Mouse (Mus musculus): ENCODE results near the gene Pld2.
"Not testable (repeated sequence)": the region's sequence is repeated elsewhere in the genome, so short reads cannot be mapped to it uniquely, and the experiment has no call there.

Pld2 gene

GRCm38 (mm10) chr11:70526211-70526610 lies 13.7 kb upstream of the Pld2 start:
- no peak for DNase-seq

DNA sequence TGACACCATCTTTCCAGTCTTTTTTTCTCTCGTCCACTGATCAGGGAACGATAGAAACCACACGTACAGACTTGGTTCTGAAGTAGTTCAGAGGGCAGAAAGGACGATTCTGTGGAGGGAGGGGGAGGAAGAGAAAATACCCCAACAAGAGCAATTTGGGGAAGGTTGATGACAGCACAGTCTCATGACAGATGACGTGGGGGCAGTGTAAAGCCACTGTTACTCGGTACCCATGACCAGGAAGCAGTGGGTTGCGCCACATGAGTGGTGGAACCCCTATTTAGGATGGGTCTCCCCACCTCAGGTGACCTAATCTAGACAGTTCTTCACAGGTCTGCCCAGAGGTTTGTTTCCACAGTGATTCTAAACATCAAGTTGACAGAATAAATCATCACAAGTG lies 11.3 kb upstream of the Pld2 start:
- DNase-seq, result no peak

DNA sequence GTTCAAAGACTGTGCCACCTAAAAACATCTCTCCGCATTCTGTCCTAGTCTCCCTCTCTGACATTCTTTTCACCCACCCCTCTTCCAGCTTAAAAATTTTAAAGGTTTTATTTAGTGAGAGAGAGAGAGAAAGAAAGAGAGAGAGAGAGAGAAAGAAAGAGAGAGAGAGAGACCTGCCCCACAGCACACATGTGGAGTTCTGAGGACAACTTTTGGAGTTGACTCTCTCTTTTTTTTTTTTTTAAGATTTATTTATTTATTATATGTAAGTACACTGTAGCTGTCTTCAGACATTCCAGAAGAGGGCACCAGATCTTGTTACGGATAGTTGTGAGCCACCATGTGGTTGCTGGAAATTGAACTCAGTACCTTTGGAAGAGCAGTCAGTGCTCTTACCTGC lies 8.8 kb upstream of the Pld2 start:
- DNase-seq, result not testable (repeated sequence)

DNA sequence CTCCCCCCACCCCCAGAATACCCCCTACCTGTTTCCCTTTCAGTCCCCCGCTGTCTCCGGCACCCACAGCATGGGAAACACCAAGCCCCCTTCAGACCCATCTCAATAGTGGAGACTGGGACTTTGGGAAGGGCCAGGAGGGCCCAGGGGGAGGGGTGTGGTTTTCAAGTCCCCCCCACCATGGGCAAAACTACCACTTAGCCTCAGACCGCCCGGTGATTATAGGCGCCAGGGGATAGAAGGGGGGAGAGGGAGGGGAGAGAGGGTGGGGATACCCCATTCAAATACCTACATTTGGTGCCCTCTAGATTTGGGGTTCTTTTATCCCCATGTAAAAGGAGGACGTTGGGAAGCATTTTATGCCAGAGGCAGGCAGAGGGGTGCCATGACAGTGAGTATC lies 7.0 kb upstream of the Pld2 start, which contains the start of gene Gm40193:
TSS of gene Gm40193 (minus strand) at position 101 of the 400 bp plus-strand sequence.
- DNase-seq, result no peak

- no peak for DNase-seq
These were observed 441 bp upstream of the Pld2 start for GRCm38 (mm10) chr11:70539423-70539822.

- no peak for DNase-seq
These were observed 1.1 kb downstream of the Pld2 start for GRCm38 (mm10) chr11:70540928-70541327.

- no peak for DNase-seq
These were observed 1.6 kb downstream of the Pld2 start for GRCm38 (mm10) chr11:70541415-70541814.

DNA sequence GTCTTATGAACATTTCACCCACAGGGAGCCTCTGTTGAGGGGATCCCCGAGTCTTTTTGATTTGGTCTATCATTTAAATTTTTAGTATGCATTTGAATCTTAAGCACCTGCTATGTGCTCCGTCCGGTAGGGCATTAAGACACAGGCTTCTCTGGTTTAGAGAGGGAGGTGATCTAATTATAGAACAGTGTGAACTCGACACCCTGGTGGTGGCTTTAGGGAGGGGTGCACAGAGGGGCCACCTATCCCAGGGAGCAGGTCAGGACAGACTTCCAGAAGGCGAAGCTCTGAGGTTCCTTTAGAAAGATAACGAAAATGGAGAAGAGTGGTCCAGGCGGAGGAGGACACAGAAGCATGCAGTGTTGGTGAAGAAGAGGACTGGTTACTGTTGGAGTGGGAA lies 4.6 kb downstream of the Pld2 start:
- DNase-seq, result no peak

- DNase-seq, result no peak
These were observed 11.7 kb downstream of the Pld2 start for GRCm38 (mm10) chr11:70551526-70551925.

DNA sequence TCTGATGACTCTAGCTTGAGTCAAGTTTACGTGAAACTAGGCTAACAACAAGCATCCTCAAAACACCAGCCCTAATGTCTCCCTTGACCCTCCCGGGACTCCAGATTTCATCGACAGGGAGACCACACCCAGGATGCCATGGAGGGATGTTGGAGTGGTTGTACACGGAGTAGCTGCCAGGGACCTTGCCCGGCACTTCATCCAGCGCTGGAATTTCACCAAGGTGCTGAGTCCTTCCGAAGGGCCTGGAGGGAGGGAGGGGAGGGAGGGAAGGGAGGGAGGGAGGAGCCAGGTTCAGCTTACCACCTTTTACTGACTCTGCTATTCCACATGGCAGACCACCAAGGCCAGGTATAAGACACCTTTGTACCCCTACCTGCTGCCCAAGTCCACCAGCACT lies 14.1 kb downstream of the Pld2 start:
- DNase-seq, result no peak

DNA sequence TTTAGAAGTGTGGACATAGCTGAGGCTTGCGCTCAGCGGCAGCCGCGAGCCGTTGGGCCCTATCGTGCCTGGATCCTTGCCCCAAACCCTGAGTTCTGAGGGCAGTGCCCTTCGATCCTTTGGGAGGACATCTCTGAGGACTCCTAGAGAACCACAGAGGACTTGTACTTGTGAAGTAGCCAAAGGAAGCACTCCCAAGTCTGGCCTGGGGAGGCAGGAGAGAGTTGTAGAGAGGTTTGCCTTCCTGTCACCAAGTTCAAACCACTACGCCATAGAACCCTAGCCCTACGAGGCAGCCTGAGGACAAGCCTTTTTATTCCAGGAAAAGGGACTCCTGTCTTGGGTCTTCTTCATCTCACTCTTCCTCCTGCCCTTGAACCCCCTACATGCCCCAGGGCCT lies 17.7 kb downstream of the Pld2 start:
- DNase-seq, result no peak

- no peak for DNase-seq
These were observed 22.0 kb downstream of the Pld2 start for GRCm38 (mm10) chr11:70561937-70562286.

DNA sequence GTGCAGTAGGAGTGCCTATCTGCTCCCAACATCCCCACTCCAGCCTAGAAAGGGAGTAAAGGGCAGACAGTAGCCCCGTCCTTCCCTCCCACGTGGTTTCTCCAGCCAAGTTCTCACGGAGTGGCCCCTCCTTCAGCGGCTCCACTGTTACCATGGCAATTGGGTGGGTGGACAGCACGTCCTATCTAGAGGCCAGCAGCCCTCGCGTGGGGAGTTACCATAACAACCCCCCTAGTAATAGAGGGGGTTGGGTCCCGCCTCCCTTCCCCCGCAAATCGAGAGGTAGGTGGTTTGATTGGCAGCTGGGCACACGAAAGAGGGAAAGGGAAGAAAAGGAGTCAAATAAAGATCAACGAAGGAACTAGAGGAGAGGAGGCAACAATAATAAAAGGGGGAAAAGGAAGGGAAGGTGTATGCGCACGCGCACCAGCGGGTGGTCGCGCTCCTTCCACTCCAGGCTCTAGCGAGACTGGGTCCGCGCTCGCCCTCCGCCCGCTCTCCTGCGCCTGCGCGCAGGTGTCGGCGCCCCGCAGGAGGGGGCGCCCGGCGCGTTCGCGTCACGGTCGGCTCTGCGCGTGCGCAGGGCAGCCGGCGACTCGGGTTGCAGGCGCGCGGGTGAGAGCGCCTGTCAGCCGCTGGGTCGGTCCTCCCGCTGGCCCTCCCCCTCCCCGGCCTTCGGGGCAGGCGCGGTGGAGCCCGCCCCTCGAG lies 22.6 kb downstream of the Pld2 start, which contains the start of gene Mink1:
TSS of gene Mink1 (plus strand) at position 595 of the 708 bp plus-strand sequence.
- DNase-seq, result peak; percentile 95

DNA sequence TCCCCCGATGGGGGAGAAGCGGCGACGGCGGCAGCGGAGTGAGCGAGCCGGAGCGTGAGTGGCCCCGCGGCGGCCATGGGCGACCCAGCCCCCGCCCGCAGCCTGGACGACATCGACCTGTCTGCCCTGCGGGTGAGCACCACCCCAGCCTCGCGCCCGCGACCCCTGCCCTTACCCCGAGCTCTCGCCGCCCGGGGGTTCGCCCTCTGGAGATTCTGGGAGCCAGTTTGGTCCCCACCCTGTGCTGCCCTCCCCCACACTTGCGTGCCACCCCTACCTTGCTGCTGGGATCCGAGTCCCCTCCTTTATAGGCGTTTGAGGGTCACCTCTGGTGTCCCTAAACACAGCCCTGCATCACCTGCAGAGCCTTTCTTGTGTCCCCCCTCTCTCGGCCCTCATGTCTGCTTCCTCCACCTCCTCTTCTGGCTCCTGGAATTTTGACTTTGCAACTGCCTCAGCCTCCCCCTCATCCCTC lies 23.2 kb downstream of the Pld2 start:
- no peak for DNase-seq

GRCm38 (mm10) chr11:70563470-70564275 lies 23.8 kb downstream of the Pld2 start:
- DNase-seq, result peak; percentile 58

DNA sequence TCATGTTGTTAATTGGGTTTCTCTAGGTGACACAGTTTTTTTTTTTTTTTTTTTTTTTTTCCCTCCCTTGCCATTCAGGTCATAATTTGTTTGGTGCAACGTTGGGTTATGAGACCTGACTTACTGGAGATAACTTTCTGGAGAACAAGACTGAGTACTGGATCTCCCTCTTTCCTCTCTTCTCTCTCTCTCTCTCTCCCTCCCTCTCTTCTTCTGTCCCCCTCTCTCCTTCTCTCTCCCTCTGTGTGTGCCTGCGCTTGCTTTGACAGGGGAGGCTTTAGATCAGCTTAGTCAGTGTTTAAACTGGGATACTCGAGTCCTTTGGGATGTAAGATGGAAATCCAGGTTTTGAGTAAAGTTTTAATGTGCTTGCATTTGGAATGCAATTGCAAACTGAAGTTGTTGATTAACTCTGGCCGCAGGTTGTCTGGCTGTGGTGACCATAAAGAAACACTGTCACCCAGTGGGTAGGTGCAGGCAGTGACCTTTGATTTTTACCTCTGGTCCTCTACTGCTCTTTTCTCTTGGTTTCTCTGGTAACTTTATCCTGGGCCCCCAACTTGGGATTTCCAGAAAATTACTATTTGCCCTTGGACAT lies 24.5 kb downstream of the Pld2 start:
- peak; percentile 78 for DNase-seq

GRCm38 (mm10) chr11:70566586-70566985 lies 26.7 kb downstream of the Pld2 start:
- no peak for DNase-seq

GRCm38 (mm10) chr11:70570614-70571013 lies 30.8 kb downstream of the Pld2 start:
- DNase-seq, result not testable (repeated sequence)

DNA sequence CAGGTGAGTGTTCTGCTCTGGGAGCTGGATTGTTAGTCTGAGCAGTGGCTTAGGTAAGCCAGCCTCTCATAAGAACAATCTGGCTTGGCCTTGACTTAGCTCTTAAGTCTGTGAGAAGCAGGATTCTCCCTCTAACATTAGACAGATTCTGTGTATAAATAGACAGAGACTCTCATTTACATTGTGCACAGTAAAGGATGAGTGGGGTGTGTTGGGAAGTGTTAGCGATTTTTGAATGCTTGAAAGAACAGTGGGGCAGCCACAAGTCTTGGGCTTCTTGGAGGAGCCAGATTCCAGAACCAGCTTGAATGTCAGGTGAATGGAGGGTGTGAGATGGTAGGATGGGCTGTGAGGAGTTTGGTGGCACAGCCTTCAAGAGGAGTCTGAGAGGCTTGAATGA lies 31.8 kb downstream of the Pld2 start:
- DNase-seq, result no peak

GRCm38 (mm10) chr11:70572348-70572902 lies 32.6 kb downstream of the Pld2 start:
- no peak for DNase-seq

- DNase-seq, result no peak
These were observed 34.0 kb downstream of the Pld2 start for GRCm38 (mm10) chr11:70573872-70574271.

DNA sequence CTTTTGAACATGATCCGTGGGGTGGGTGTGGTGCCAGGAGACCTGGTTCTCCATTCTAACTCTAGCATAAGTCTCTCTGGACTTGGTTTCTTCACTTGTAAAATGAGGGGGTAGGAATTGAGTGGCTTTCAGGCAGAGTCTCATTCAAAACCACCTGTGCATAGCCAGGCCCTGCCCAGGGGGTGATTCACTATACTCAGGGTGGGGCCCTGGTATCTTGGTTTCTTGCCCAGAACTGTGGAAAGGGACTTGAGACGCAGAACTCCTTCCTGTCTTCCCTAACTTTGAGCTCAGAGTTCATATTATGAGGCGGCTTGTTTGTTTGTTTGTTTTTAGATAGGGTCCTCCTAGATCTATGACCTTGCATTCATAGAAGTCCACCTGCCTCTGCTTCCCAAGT lies 37.3 kb downstream of the Pld2 start:
- DNase-seq, result peak; percentile 41

DNA sequence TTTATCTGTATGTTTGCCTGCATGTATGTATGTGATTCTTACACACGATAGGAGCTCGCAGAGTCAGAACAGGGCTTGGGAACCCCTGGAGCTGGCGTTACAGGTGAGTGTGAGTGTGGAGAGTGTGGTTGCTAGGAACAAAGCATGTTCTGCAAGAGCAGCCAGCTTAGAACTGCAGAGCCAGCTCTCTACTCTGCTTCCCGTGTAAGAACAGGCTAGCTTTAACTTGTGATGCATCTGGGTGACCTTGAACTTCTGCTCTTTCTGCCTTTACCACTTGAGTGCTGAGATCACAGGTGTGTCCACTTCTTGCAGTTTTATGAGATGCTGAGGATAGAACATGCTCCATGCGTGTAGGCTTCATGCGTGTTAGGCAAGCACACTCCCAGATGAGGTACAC lies 39.1 kb downstream of the Pld2 start:
- DNase-seq, result no peak
